Mouse (Mus musculus) heart, adult 2 months (tissue): ENCODE data around the gene Sltm. TPM values are rescaled to one million over a fixed set of nuclear protein-coding genes. Genes with fewer than 3 reads are reported as not detected.

Experiments used
- DNase-seq, 2 experiments: peaks; one replicate each; pipeline ENCODE4 v3.0.0; 2021
- H3K27ac ChIP-seq: fragments of 200-600 bp; 2 replicates; pipeline ENCODE4 v1.8.1; 2022
- H3K27me3 ChIP-seq: fragments of 200-500 bp; 2 replicates; pipeline ENCODE4 v1.6.1; 2012; ENCODE audit warnings: mild to moderate bottlenecking, low read length, inconsistent platforms, mixed read lengths; ENCODE audit not compliant: control insufficient read depth, insufficient read depth
- H3K36me3 ChIP-seq: fragments of 200-500 bp; 2 replicates; pipeline ENCODE4 v1.6.1; 2012; ENCODE audit warnings: low read length, inconsistent platforms; ENCODE audit not compliant: control insufficient read depth, insufficient read depth
- H3K4me1 ChIP-seq: fragments of 200-500 bp; 2 replicates; pipeline ENCODE4 v1.6.1; 2011; ENCODE audit warnings: low read length; ENCODE audit not compliant: control insufficient read depth, insufficient read depth
- H3K4me3 ChIP-seq: fragments of 200-600 bp; 2 replicates; pipeline ENCODE4 v1.8.1; 2022
- H3K79me2 ChIP-seq: fragments of 200-500 bp; replicated peaks from 2 replicates; pipeline ENCODE4 v1.6.1; 2012; ENCODE audit warnings: mild to moderate bottlenecking, inconsistent platforms, low read length, moderate library complexity, mixed read lengths; ENCODE audit not compliant: control insufficient read depth, insufficient read depth
- H3K9ac ChIP-seq: fragments of 200-500 bp; 2 replicates; pipeline ENCODE4 v1.6.1; 2012; ENCODE audit warnings: low read depth, mild to moderate bottlenecking, control low read depth, inconsistent platforms, low read length, mixed read lengths
- CTCF ChIP-seq: fragments of 200-600 bp; IDR thresholded peaks from 2 replicates; pipeline ENCODE4 v1.8.1; 2022; ENCODE audit warnings: antibody characterized with exemption, mild to moderate bottlenecking, moderate library complexity
- EP300 ChIP-seq: fragments of 200-500 bp; IDR thresholded peaks from 2 replicates; pipeline ENCODE4 v1.6.1; 2011; ENCODE audit warnings: low read depth, low read length, control low read depth; ENCODE audit not compliant: insufficient read depth
- POLR2A ChIP-seq: fragments of 200-500 bp; IDR thresholded peaks from 2 replicates; pipeline ENCODE4 v1.6.1; 2011; ENCODE audit warnings: mild to moderate bottlenecking, low read depth, low read length, control low read depth; ENCODE audit not compliant: insufficient read depth
- WGBS: fragments of 180-500 bp; shearing (Covaris S2); methylation state at CpG from one replicate; pipeline ENCODE4 v1.1.7; 2018; 5-methylcytosine and 5-hydroxymethylcytosine counted together
- intact Hi-C: fragments of 180-260 bp; cut with DNase I; formaldehyde crosslinking; loops from one replicate; pipeline ENCODE4 v1.15.1; 2025
- polyA plus RNA-seq: library from polyadenylated mRNA; depleted of rRNA; stranded (reverse); fragments of >200 nt; gene quantifications from 2 replicates; pipeline ENCODE4 v1.2.3, GENCODE M21; 2012
- total RNA-seq, 2 experiments: library from RNA; stranded (reverse); gene quantifications; 2 replicates each; pipeline ENCODE4 v1.2.3; 2021

Gene Sltm
- total and polyA plus RNA-seq, 3 experiments, result 6.4 to 21.9 (median 20.9) TPM

GRCm38 (mm10) chr9:70520651-70521050 lies 21.9 kb upstream of the Sltm start:
- no peak overlapping the region for H3K9ac ChIP-seq
- intact Hi-C loops, result no loop called here
- TF ChIP-seq CTCF, result no peak
- TF ChIP-seq EP300, result no peak
- no peak for TF ChIP-seq POLR2A
- no peaks in the 10 kb centered on the region; the same call in 1 of the 2 replicates for H3K4me1 ChIP-seq
- WGBS, result 90% methylated on average over 3 of the region's 3 CpGs
- no peaks in the 10 kb centered on the region for H3K79me2 ChIP-seq
- H3K27me3 ChIP-seq, result no peaks in the 10 kb centered on the region
- H3K36me3 ChIP-seq, result no peaks in the 10 kb centered on the region
- no peak overlapping the region for H3K4me3 ChIP-seq
- no peak for DNase-seq
- H3K27ac ChIP-seq, result no peak overlapping the region

- no peak overlapping the region for H3K9ac ChIP-seq
- no peaks in the 10 kb centered on the region for H3K27me3 ChIP-seq
- H3K4me1 ChIP-seq, result no peaks in the 10 kb centered on the region; the same call in 1 of the 2 replicates
- WGBS, result 79% methylated on average over 3 of the region's 3 CpGs
- no peaks in the 10 kb centered on the region for H3K79me2 ChIP-seq
- H3K36me3 ChIP-seq, result no peaks in the 10 kb centered on the region
- H3K27ac ChIP-seq, result peak overlapping the region; percentile 85
- TF ChIP-seq EP300 (no peak), POLR2A (no peak), CTCF (no peak)
- no peak overlapping the region for H3K4me3 ChIP-seq
- no peak for DNase-seq
- intact Hi-C loops, result no loop called here
Measured at GRCm38 (mm10) chr9:70523813-70524212, 18.7 kb upstream of the Sltm start.

DNA sequence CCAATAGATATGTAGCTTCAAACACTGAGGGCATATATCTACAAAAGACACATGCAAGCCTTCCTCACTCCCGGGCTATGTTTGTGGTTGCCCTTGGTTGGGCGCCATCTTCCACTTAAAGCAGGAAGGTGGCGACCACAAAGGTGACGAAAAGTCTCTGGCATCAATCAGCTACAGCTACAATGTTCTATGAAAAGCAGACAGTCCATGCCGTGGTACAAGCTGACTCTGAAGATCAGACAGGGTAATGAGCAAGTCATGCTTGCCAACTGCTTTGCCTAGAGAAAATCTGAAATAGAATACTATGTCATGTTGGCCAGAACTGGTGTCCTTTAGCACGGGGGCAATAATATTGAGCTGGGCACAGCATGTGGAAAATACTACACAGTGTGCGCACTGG lies 18.2 kb upstream of the Sltm start:
- no peaks in the 10 kb centered on the region; the same call in 1 of the 2 replicates for H3K4me1 ChIP-seq
- no peaks in the 10 kb centered on the region for H3K79me2 ChIP-seq
- peak; percentile 51 to 74 for DNase-seq
- WGBS, result 41% methylated on average over 7 of the region's 7 CpGs
- H3K9ac ChIP-seq, result no peak overlapping the region
- no peaks in the 10 kb centered on the region for H3K36me3 ChIP-seq
- no peak overlapping the region for H3K4me3 ChIP-seq
- H3K27me3 ChIP-seq, result no peaks in the 10 kb centered on the region
- TF ChIP-seq POLR2A, result peak; percentile 32; the same call in 1 of the 2 replicates
- no peak for TF ChIP-seq CTCF
- TF ChIP-seq EP300, result peak; percentile 88
- H3K27ac ChIP-seq, result peak overlapping the region; percentile 85
- intact Hi-C loops, result no loop called here

DNA sequence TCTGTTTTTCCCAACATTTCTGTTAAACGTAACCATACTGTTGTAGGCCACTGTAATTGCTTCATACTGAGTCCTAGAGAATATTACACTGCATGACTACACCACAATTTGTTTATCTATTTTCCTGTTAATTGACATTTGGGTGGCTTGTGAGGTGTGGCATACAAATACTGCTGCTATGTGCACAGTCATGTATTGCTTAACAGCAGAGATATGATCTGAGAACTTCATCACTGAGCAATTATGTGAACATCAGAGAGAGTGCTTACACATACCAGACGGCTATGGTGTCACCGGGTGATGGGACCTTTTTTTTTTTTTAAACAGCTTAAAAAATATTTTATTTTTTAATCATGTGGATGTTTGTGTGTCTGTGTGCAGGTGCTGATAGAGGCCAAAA lies 9.2 kb upstream of the Sltm start:
- Histone ChIP-seq H3K4me1 (no peaks in the 10 kb centered on the region), H3K27me3 (no peaks in the 10 kb centered on the region), H3K36me3 (no peaks in the 10 kb centered on the region), H3K79me2 (no peaks in the 10 kb centered on the region), H3K9ac (no peak overlapping the region), H3K27ac (no peak overlapping the region), H3K4me3 (no peak overlapping the region)
- 71% methylated on average over 3 of the region's 3 CpGs for WGBS
- TF ChIP-seq EP300 (no peak), CTCF (no peak), POLR2A (no peak)
- intact Hi-C loops, result no loop called here
- DNase-seq, result no peak

- no peak overlapping the region for H3K9ac ChIP-seq
- intact Hi-C loops, result loop anchor here (2.0 kb wide), 1 partner anchor 115 kb away; the partner anchor contains the start of genes Gm10642 and Mindy2
- no peak for DNase-seq
- no peaks in the 10 kb centered on the region for H3K27me3 ChIP-seq
- H3K36me3 ChIP-seq, result peaks cover 5% of the 10 kb centered on the region
- 24% methylated on average over 6 of the region's 6 CpGs for WGBS
- H3K79me2 ChIP-seq, result no peaks in the 10 kb centered on the region
- TF ChIP-seq CTCF (no peak), EP300 (no peak), POLR2A (no peak)
- peak overlapping the region; percentile 75; the same call in 1 of the 2 replicates for H3K4me3 ChIP-seq
- H3K4me1 ChIP-seq, result peaks cover 2% of the 10 kb centered on the region; the same call in 1 of the 2 replicates
- no peak overlapping the region; the same call in 1 of the 2 replicates for H3K27ac ChIP-seq
Measured at GRCm38 (mm10) chr9:70541584-70541983, 970 bp upstream of the Sltm start.

GRCm38 (mm10) chr9:70543048-70543880 lies 710 bp downstream of the Sltm start:
- intact Hi-C loops, result loop anchor here (2.0 kb wide), 1 partner anchor 40 kb away; the partner anchor contains the start of gene Rnf111
- Histone ChIP-seq H3K36me3 (peaks cover 18% of the 10 kb centered on the region), H3K79me2 (no peaks in the 10 kb centered on the region), H3K4me1 (peaks cover 2% of the 10 kb centered on the region; the same call in 1 of the 2 replicates), H3K4me3 (peak overlapping the region; percentile 75), H3K27ac (peak overlapping the region; percentile 96), H3K27me3 (no peaks in the 10 kb centered on the region), H3K9ac (peak overlapping the region; percentile 96)
- DNase-seq, result no peak
- TF ChIP-seq EP300, result no peak
- no peak for TF ChIP-seq POLR2A
- TF ChIP-seq CTCF, result no peak
- WGBS, result under 1% methylated on average over 64 of the region's 64 CpGs
